Mouse (Mus musculus): ENCODE results near the gene Ckb.
A peak's percentile ranks its signal among the peaks of the same experiment; 100 is the strongest.

Gene Ckb

GRCm38 (mm10) chr12:111692899-111693298 is 20.8 kb upstream of the Ckb start:
- DNase-seq (ENCODE audit: low spot score in 2 of 2) = no peak

GRCm38 (mm10) chr12:111691346-111691872 is 19.3 kb upstream of the Ckb start:
- no peak for DNase-seq (ENCODE audit: low spot score in 2 of 2)

- no peak for DNase-seq (ENCODE audit: low spot score in 2 of 2)
Observed at GRCm38 (mm10) chr12:111689426-111689825, 17.3 kb upstream of the Ckb start.

- no peak for DNase-seq (ENCODE audit: low spot score in 2 of 2)
Observed at GRCm38 (mm10) chr12:111688069-111688428, 15.9 kb upstream of the Ckb start.

- DNase-seq (ENCODE audit: low spot score in 2 of 2) = no peak
Observed at GRCm38 (mm10) chr12:111687350-111688068, 15.4 kb upstream of the Ckb start.

- no peak for DNase-seq (ENCODE audit: low spot score in 2 of 2)
Observed at GRCm38 (mm10) chr12:111686390-111686789, 14.3 kb upstream of the Ckb start.

GRCm38 (mm10) chr12:111682806-111683205 is 10.7 kb upstream of the Ckb start:
- DNase-seq (ENCODE audit: low spot score in 2 of 2) = no peak

GRCm38 (mm10) chr12:111682003-111682402 is 9.9 kb upstream of the Ckb start:
- no peak for DNase-seq (ENCODE audit: low spot score in 2 of 2)

- no peak for DNase-seq (ENCODE audit: low spot score in 2 of 2)
Observed at GRCm38 (mm10) chr12:111681305-111681704, 9.2 kb upstream of the Ckb start.

GRCm38 (mm10) chr12:111680661-111681060 is 8.5 kb upstream of the Ckb start:
- no peak for DNase-seq (ENCODE audit: low spot score in 2 of 2)

- no peak for DNase-seq (ENCODE audit: low spot score in 2 of 2)
Observed at GRCm38 (mm10) chr12:111678997-111679396, 6.9 kb upstream of the Ckb start.

- no peak for DNase-seq (ENCODE audit: low spot score in 2 of 2)
Observed at GRCm38 (mm10) chr12:111678670-111678933, 6.5 kb upstream of the Ckb start.

GRCm38 (mm10) chr12:111677882-111678669 is 5.9 kb upstream of the Ckb start, which contains the start of gene Trmt61a:
Gene Trmt61a, plus strand, starts transcription at chr12:111678105.
- peak; percentile 67 to 85 for DNase-seq (ENCODE audit: low spot score in 2 of 2)

GRCm38 (mm10) chr12:111677421-111677820 is 5.3 kb upstream of the Ckb start:
- no peak for DNase-seq (ENCODE audit: low spot score in 2 of 2)

GRCm38 (mm10) chr12:111675797-111676580 is 3.9 kb upstream of the Ckb start:
- DNase-seq (ENCODE audit: low spot score in 2 of 2) = no peak

GRCm38 (mm10) chr12:111674850-111675486 is 2.8 kb upstream of the Ckb start:
- no peak for DNase-seq (ENCODE audit: low spot score in 2 of 2)

- DNase-seq (ENCODE audit: low spot score in 2 of 2) = no peak
Observed at GRCm38 (mm10) chr12:111672581-111672980, 443 bp upstream of the Ckb start.

- DNase-seq (ENCODE audit: low spot score in 2 of 2) = no peak
Observed at GRCm38 (mm10) chr12:111671431-111671902, 671 bp downstream of the Ckb start.

GRCm38 (mm10) chr12:111670976-111671375 is 1.2 kb downstream of the Ckb start:
- DNase-seq (ENCODE audit: low spot score in 2 of 2) = no peak

- DNase-seq (ENCODE audit: low spot score in 2 of 2) = no peak
Observed at GRCm38 (mm10) chr12:111670371-111670971, 1.7 kb downstream of the Ckb start.

- DNase-seq (ENCODE audit: low spot score in 2 of 2) = no peak
Observed at GRCm38 (mm10) chr12:111669961-111670360, 2.2 kb downstream of the Ckb start.

Measured in spleen, postnatal 14 days (tissue).